Mouse (Mus musculus) left cerebral cortex, postnatal 25 days (tissue): ENCODE measurements around the gene Ldhb. TPM values are rescaled to one million over a fixed set of nuclear protein-coding genes. Genes with fewer than 3 reads are reported as not detected.

Source experiments
- DNase-seq, 2 experiments: peaks; one replicate each; pipeline ENCODE4 v3.0.0; 2022; ENCODE audit warnings: low spot score in 2 of 2, mixed read lengths in 1 of 2
- intact Hi-C: fragments of 180-260 bp; cut with DNase I; formaldehyde crosslinking; loops from one replicate; pipeline ENCODE4 v1.15.1; 2025
- total RNA-seq, 2 experiments: library from RNA; stranded (reverse); gene quantifications; 2 replicates each; pipeline ENCODE4 v1.2.3; 2021

The Ldhb gene
- total RNA-seq: 100 to 1,000 TPM; 832 to 838 TPM

DNA sequence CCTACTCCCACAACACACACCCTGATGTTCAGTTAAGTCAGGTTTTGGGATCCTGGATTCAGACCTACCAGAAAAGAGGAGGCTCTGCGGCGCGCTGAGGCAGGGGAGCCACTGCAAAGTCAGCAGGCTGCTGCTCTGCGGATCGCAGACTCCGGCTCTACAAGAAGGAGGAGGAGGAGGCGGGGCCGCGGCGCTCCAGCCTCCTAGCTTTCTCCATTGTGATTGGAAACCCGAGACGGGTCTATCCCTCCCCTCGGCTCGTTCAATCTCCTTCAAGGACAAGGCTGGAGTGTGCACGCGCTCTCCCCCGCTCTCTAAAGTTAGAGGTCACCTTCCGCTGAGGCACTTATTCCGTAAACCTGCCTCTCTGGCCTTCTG is at the start of gene Ldhb:
Ldhb (minus strand) TSS at position 173 of the 378 bp plus-strand sequence.
- peak; percentile 92 to 98 for DNase-seq
- intact Hi-C loops: loop anchor here (2.0 to 5.0 kb wide), 2 partner anchors 121 to 160 kb away; partner anchors contain the start of genes Golt1b, Pyroxd1 and Recql

- intact Hi-C loops: loop anchor here (5.0 kb wide), 1 partner anchor 76 kb away; no protein-coding TSS in a partner anchor
- no peak for DNase-seq
These were observed 48.2 kb upstream of the Ldhb start for GRCm38 (mm10) chr6:142555988-142556387.

GRCm38 (mm10) chr6:142551482-142551881 is 43.7 kb upstream of the Ldhb start:
- intact Hi-C loops: loop anchor here (5.0 kb wide), 1 partner anchor 171 kb away; no protein-coding TSS in a partner anchor
- no peak for DNase-seq

DNA sequence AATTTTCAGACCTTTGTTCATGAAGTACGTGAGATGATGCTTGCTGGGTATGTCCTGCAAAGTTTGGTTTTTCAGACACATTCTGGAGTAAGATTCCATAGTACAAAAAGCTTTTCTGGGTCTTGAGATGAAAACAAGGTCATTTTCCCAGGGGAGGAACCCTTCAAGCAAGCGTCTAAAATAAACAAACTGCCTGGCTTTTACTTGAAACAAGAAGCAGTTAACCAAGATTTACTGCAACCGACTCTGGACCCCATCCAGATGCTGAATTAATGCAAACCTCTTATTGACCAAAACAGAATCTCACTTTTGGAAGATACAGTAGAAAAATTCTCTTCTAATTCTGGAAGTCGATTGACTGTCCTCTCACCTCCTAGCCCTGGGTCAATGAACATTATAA is 43.1 kb upstream of the Ldhb start:
- DNase-seq: no peak
- intact Hi-C loops: loop anchor here (5.0 kb wide), 1 partner anchor 171 kb away; no protein-coding TSS in a partner anchor

DNA sequence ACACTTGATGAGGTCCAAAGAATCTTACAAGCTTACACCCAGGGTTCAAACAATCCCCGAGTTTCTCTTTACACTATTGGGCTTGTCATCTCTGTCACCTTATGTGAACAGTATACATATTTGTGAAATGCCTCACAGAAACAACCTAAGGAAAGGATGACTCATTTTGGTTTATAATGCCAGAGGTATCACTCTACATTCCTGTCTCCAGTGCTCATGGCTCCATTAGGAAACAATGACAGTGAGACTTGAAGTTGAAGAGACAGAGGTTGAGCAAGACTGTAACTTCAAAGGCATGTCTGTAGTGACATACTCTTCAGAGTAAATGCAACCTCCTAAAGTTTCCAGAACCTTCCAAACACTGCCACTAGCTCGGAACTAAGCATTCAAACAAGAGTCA is 40.6 kb upstream of the Ldhb start:
- no peak for DNase-seq
- intact Hi-C loops: no loop called here

DNA sequence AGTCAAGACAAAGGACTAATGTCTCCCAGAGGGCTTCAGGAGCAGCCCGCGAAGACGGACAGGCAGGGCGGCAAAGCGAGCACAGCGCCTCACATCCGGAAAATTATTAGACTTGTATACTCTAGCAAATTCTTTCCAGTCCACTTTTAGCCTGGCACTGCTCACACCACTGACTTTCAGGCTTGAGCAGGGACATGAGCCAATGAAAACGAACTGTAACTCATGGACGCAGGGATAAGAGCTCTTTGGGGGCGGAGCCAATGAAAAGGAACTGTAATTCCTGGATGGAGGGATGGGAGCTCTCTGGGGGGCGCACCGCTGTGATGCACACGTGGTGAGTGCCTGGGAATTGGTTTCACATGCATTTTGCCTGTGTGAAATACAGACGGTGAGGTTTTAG is 37.4 kb upstream of the Ldhb start:
- DNase-seq: no peak

GRCm38 (mm10) chr6:142543648-142544047 is 35.9 kb upstream of the Ldhb start:
- intact Hi-C loops: no loop called here
- no peak for DNase-seq

More for the DNA sequence above, 37.4 kb upstream of the Ldhb start:
- intact Hi-C loops: no loop called here

DNA sequence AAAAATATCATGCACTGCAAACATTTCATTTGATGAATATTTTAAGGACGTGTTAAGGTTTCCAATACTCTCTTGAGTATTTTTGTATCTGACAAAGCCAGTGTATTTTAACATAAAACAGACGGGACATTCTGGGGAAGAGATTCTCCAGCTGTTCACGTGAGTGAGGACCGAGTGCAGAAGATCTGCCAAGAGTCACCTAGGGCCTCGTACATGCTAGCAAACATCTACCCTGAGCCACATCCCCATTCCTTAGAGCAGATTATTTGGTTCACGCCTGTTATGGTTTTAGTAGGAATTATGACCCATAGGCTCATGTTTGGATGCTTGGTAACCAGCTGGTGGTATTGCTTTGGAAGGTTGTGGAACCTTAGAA is 35.0 kb upstream of the Ldhb start:
- DNase-seq: no peak
- intact Hi-C loops: no loop called here

- intact Hi-C loops: no loop called here
- DNase-seq: no peak
These were observed 34.5 kb upstream of the Ldhb start for GRCm38 (mm10) chr6:142542082-142542799.

DNA sequence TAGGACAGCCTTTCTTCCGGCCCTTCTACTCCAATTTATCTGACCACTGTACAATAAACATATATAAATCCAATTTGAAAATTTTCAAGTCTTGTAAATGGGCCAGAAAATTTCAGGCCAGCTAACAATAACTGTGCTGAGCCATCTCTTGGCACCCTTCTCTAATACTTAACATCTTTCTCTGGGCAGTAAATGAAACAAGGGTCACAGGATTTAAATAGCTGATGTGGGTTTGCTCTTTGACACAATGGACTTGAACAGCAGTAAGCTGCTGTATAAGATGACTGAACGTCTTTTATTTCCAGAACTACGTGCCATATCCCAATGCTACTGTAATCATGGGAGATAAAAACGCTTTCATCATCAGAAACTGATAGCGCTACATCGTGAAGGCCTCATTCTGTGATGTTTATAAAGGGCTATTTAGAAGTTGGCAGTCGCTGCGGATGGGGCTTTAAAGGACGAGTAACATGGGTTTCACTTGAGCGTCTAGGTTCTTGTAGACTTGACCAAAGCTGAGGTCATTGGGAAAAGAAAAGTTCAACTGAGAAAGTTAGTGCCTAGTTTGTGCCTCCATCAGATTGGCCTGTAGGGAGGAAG is 32.9 kb upstream of the Ldhb start:
- intact Hi-C loops: no loop called here
- no peak for DNase-seq

GRCm38 (mm10) chr6:142540131-142540530 is 32.4 kb upstream of the Ldhb start:
- intact Hi-C loops: no loop called here
- DNase-seq: no peak

GRCm38 (mm10) chr6:142538503-142538902 is 30.7 kb upstream of the Ldhb start:
- intact Hi-C loops: no loop called here
- DNase-seq: no peak

DNA sequence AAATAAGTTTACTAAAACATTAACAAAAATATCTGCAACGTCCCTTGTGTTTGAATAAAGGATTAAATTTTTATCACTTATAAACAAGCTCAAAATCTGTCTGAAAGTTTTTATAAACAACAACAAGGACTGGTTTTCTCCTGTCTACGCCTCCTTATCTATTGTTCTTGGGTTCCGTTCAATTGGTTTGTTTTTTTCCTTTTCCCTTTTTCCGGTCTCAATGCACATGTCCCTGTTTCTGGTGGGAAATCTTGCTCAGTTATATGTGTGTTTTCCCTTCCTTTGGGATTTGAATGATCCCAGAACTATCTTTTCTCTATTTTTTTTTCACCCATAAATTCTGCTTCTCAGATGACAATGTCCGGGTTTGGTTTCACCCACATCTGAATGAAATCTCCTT is 25.7 kb upstream of the Ldhb start:
- intact Hi-C loops: no loop called here
- no peak for DNase-seq

GRCm38 (mm10) chr6:142532686-142533085 is 24.9 kb upstream of the Ldhb start:
- intact Hi-C loops: no loop called here
- DNase-seq: no peak

DNA sequence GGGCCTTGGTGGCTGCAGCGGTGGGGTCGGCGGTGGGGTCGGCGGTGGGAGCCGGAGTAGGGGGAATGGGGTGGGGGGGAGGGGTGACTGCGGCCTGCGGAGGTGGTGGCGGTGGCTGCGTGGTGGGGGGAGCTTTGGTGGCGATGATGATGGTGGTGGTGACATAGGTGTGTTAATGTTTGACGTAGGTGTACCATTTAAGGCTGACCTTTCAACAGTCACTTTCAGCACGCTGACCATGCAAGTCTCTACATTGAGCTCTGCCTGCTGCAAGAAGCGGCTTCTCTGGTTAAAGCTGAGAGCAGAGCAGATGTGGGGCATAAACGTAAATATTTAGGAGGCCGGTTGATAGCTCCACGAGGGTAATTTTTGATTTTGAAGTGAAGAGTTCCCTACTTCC is 24.4 kb upstream of the Ldhb start:
- no peak for DNase-seq
- intact Hi-C loops: no loop called here

GRCm38 (mm10) chr6:142530378-142530777 is 22.6 kb upstream of the Ldhb start:
- intact Hi-C loops: no loop called here
- no peak for DNase-seq

DNA sequence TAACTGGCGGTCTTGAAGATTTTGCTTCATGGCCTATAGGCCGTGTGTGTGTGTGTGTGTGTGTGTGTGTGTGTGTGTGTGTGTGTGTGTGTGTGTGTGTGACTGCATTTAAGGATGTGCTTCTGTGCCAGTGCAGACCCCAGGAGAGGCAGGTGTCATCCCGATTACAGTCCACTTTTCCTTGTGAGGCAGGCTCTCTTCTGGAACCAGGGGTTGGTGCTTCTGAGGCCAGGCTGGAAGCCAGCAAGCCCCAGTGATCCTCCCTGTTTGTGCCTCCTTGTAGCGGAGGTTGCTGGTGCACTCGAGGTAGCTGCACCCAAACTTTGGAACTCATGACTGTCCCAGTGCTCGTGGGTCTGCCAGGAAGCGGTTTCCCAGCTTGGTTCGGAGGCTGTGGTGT is 21.9 kb upstream of the Ldhb start:
- intact Hi-C loops: loop anchor here (10.0 kb wide), 2 partner anchors 285 to 435 kb away; partner anchors contain the start of gene St8sia1
- no peak for DNase-seq

DNA sequence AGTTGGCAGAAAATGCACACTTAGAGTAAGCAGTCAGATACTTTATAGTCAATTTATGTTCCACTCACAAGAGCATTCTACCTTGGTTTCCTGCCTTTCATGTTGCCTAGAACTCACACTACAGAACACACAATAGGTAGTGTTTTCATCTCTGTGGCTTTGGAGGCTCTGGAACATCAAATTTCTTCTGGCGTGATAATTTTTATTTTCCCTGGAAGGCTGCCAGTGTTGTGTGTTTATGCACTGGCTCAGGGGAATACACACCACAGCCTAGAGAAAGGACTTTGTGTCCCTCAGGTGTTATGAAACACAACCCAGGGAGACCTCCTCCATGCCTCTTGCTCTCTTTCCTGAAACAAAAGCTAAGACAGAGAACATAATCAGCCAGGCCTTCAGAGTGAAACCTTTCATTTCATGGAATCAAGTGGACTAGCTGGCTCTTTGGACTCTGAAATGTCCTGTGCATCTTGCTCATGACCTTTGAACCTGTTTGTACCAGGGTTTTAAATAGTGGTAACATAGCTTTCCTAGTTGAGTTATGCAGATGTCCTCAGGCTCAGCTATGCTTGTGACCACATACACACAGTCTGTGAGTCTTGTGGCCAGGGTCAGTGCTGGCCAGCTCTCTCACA is 20.3 kb upstream of the Ldhb start:
- DNase-seq: no peak
- intact Hi-C loops: loop anchor here (10.0 kb wide), 2 partner anchors 287 to 437 kb away; partner anchors contain the start of gene St8sia1

DNA sequence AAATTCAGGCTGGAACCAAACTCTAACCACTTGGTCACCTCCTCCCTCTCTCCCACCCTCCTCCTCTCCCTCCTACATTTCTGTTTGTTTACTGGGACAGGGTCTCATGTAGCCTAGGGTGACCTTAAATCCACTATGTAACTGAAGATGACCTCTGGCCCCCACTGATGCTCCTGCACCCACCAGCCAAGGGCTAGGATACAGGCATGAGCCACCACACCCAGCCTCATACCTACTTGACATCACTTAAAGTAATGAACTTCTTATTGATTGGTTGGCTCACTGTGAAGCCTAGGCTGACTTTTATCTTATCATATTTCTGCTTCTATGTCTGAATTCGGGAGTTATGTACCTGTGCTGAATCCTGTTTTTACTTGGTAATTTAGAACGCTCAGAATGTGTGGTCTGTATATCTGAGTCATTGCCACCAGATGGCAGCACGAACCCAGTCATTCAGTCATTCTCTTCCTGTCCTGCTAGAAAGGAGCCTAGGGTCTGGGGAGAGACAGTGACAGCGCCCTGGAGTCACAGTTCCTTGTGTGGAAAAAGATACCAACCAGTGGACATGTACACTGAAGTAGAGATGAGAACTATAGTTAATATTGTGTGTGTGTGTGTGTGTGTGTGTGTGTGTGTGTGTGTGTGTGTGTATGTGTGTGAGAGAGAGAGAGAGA is 17.0 kb upstream of the Ldhb start:
- intact Hi-C loops: loop anchor here (1.0 to 10.0 kb wide), 3 partner anchors 211 to 440 kb away; partner anchors contain the start of gene St8sia1
- DNase-seq: peak; percentile 69 to 74

DNA sequence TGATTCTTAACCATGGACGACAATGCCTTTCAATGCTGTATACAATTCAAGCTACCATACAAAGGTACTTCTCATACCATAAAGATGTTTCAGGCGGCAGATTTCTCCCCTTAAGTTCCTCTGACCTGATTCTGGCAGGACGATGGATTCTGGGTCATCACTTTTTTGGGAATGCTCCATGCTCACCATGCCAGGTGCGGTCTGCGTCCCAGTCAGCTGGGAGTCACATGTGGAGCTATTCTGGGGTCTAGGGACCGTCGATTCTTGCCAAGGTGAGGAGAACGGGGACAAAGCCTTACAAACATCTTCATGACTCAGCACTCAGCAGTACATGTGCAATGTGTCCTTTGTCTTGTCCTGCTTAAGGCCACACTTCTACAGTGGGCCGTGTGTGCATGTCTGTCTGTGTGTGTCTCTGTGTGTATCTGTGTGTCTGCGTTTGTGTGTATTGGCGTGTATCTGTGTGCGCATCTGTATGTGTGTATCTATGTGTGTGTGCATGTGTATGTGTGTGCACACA is 13.9 kb upstream of the Ldhb start:
- intact Hi-C loops: loop anchor here (10.0 kb wide), 2 partner anchors 293 to 443 kb away; partner anchors contain the start of gene St8sia1
- no peak for DNase-seq
